Comparison of ENCODE assay signal across 11 mouse cellular contexts in genomic region chr7:4125306-4125705, GRCm38 (mm10). TPM values are rescaled to one million over a fixed set of nuclear protein-coding genes. Genes with fewer than 3 reads are reported as not detected.
DNase-seq lines count a peak whose midpoint lies in the region; ATAC-seq and TF ChIP-seq lines count a peak whose summit lies in the region.
"Had no signal": no experiment of that assay in that cellular context is flagged by ENCODE, and none has a peak within 500 bp of the region (broad histone marks: within the 10 kb centered on the region; RNA-seq: fewer than 3 reads in every experiment).

No protein-coding gene starts in this region.

- TF ChIP-seq CTCF in layer of hippocampus, adult 2 months (conservative IDR thresholded peaks at IDR 0.05), result peak; percentile 49

- H3K4me3 ChIP-seq in layer of hippocampus, adult 2 months, result no peak overlapping the region; the same call in 1 of the 2 replicates
- H3K4me3 ChIP-seq in hindbrain, embryonic 11.5 days (ENCODE audit: low read depth, low read length), result no peak overlapping the region
- no peak overlapping the region for H3K4me3 ChIP-seq in neural tube, embryonic 12.5 days
- H3K4me3 ChIP-seq: heart, embryonic 12.5 days had no signal

- no peak overlapping the region for H3K4me2 ChIP-seq in hindbrain, embryonic 11.5 days (replicated peaks; ENCODE audit: low read depth, low read length)
- H3K4me2 ChIP-seq in neural tube, embryonic 12.5 days (replicated peaks), result peak overlapping the region; percentile 68

- no peak for ATAC-seq in hindbrain, embryonic 11.5 days (ENCODE audit: low FRiP score)
- no peak for ATAC-seq in neural tube, embryonic 12.5 days (ENCODE audit: low FRiP score, low read depth)
- ATAC-seq in erythroblast, adult 5-6 weeks (replicated peaks; ENCODE audit: low FRiP score, poor library complexity, severe bottlenecking), result no peak

- H3K9ac ChIP-seq in hindbrain, embryonic 11.5 days (ENCODE audit: low read depth, low read length), result peak overlapping the region; percentile 12; the same call in 1 of the 2 replicates
- H3K9ac ChIP-seq in neural tube, embryonic 12.5 days, result peak overlapping the region; percentile 41; the same call in 1 of the 2 replicates
- H3K9ac ChIP-seq: heart, embryonic 12.5 days had no signal

- peak overlapping the region; percentile 99 for H3K27ac ChIP-seq in layer of hippocampus, adult 2 months
- H3K27ac ChIP-seq in hindbrain, embryonic 11.5 days (ENCODE audit: low read depth, low read length), result peak overlapping the region; percentile 88
- H3K27ac ChIP-seq in neural tube, embryonic 12.5 days, result peak overlapping the region; percentile 72; the same call in 1 of the 2 replicates

- DNase-seq in layer of hippocampus, adult 2 months (ENCODE audit: low spot score in 2 of 2), result no peak
- DNase-seq in layer of hippocampus, postnatal 14 days (ENCODE audit: low spot score in 2 of 2), result no peak
- peak; percentile 26 to 28 for DNase-seq in cerebellum, postnatal 10 days
- DNase-seq in hindbrain, embryonic 11.5 days (ENCODE audit: low spot score), result no peak
- no peak for DNase-seq in urinary bladder, postnatal 14 days (ENCODE audit: low spot score)
- DNase-seq in urinary bladder, adult 18-20 months (ENCODE audit: low spot score in 2 of 2), result no peak
- DNase-seq: kidney, adult 2 months; thymus, adult 18-20 months had no signal

- WGBS in hindbrain, embryonic 11.5 days, result 37% methylated on average over 9 of the region's 9 CpGs
- 25% methylated on average over 9 of the region's 9 CpGs for WGBS in neural tube, embryonic 12.5 days

- H3K27me3 ChIP-seq in hindbrain, embryonic 11.5 days (ENCODE audit: control insufficient read depth, insufficient read depth, low read length), result no peaks in the 10 kb centered on the region
- no peaks in the 10 kb centered on the region for H3K27me3 ChIP-seq in neural tube, embryonic 12.5 days (replicated peaks)

- H3K36me3 ChIP-seq in hindbrain, embryonic 11.5 days (ENCODE audit: control insufficient read depth, insufficient read depth, low read length), result no peaks in the 10 kb centered on the region
- peaks cover 38% of the 10 kb centered on the region for H3K36me3 ChIP-seq in neural tube, embryonic 12.5 days
- H3K36me3 ChIP-seq: heart, embryonic 12.5 days had no signal

- peaks cover 12% of the 10 kb centered on the region for H3K4me1 ChIP-seq in hindbrain, embryonic 11.5 days (replicated peaks; ENCODE audit: control insufficient read depth, insufficient read depth, low read length)
- H3K4me1 ChIP-seq in neural tube, embryonic 12.5 days, result peaks cover 47% of the 10 kb centered on the region
- H3K4me1 ChIP-seq: heart, embryonic 12.5 days had no signal

- no peaks in the 10 kb centered on the region for H3K9me3 ChIP-seq in hindbrain, embryonic 11.5 days (ENCODE audit: control insufficient read depth, low read length)
- no peaks in the 10 kb centered on the region for H3K9me3 ChIP-seq in neural tube, embryonic 12.5 days
- H3K9me3 ChIP-seq: heart, embryonic 12.5 days had no signal

RNA-seq across cellular contexts. Expression of gene Ttyh1, which starts 6.1 kb away (rescaled TPM):
- 100 to 1,000 TPM; 526 to 562 TPM for total RNA-seq in layer of hippocampus, adult 2 months (2021)
- 100 to 1,000 TPM; 671 to 757 TPM for total RNA-seq in layer of hippocampus, postnatal 14 days (2021)
- 61.0 and 66.6 TPM in 2 replicates for polyA plus RNA-seq in hindbrain, embryonic 11.5 days (2014; fragmentation: Nextera tagmentation; extraction: Ambion mirVana)
- polyA plus RNA-seq in neural tube, embryonic 12.5 days (2016; fragmentation: Nextera tagmentation; extraction: Ambion mirVana), result 111 and 113 TPM in 2 replicates
- not detected in 2 replicates for total RNA-seq in erythroblast, adult 5-6 weeks (2015; ENCODE audit: low replicate concordance)
- total RNA-seq in erythroblast, adult 5-6 weeks (2017; ENCODE audit: low replicate concordance), result 0.28 and 3.0 TPM in 2 replicates

RNA-seq across cellular contexts. Expression of gene Leng8, which starts 11.5 kb away (rescaled TPM):
- 100 to 1,000 TPM; 189 to 218 TPM for total RNA-seq in layer of hippocampus, adult 2 months (2021)
- total RNA-seq in layer of hippocampus, postnatal 14 days (2021), result 100 to 1,000 TPM; 157 to 196 TPM
- 45.3 and 54.4 TPM in 2 replicates for polyA plus RNA-seq in hindbrain, embryonic 11.5 days (2014; fragmentation: Nextera tagmentation; extraction: Ambion mirVana)
- polyA plus RNA-seq in neural tube, embryonic 12.5 days (2016; fragmentation: Nextera tagmentation; extraction: Ambion mirVana), result 92.7 and 110 TPM in 2 replicates
- 147 and 153 TPM in 2 replicates for total RNA-seq in erythroblast, adult 5-6 weeks (2015; ENCODE audit: low replicate concordance)
- total RNA-seq in erythroblast, adult 5-6 weeks (2017; ENCODE audit: low replicate concordance), result 144 and 160 TPM in 2 replicates

RNA-seq across cellular contexts. Expression of gene Leng9, which starts 24.9 kb away (rescaled TPM):
- 1 to 10 TPM; 5.6 to 6.6 TPM for total RNA-seq in layer of hippocampus, adult 2 months (2021)
- total RNA-seq in layer of hippocampus, postnatal 14 days (2021), result 1 to 10 TPM; 5.2 to 6.2 TPM
- polyA plus RNA-seq in hindbrain, embryonic 11.5 days (2014; fragmentation: Nextera tagmentation; extraction: Ambion mirVana), result 1.9 TPM in 2 replicates
- 3.4 and 4.0 TPM in 2 replicates for polyA plus RNA-seq in neural tube, embryonic 12.5 days (2016; fragmentation: Nextera tagmentation; extraction: Ambion mirVana)
- total RNA-seq in erythroblast, adult 5-6 weeks (2015; ENCODE audit: low replicate concordance), result not detected in 2 replicates
- total RNA-seq in erythroblast, adult 5-6 weeks (2017; ENCODE audit: low replicate concordance), result 0.77 and 1.7 TPM in 2 replicates

RNA-seq across cellular contexts. Expression of gene Cdc42ep5, which starts 39.4 kb away (rescaled TPM):
- total RNA-seq in layer of hippocampus, adult 2 months (2021), result 1 to 10 TPM; 1.1 to 1.7 TPM
- total RNA-seq in layer of hippocampus, postnatal 14 days (2021), result 1 to 10 TPM; 1.1 to 1.4 TPM
- polyA plus RNA-seq in hindbrain, embryonic 11.5 days (2014; fragmentation: Nextera tagmentation; extraction: Ambion mirVana), result 19.9 and 20.7 TPM in 2 replicates
- 14.1 and 14.2 TPM in 2 replicates for polyA plus RNA-seq in neural tube, embryonic 12.5 days (2016; fragmentation: Nextera tagmentation; extraction: Ambion mirVana)
- total RNA-seq in erythroblast, adult 5-6 weeks (2015; ENCODE audit: low replicate concordance), result not detected in 2 replicates
- total RNA-seq in erythroblast, adult 5-6 weeks (2017; ENCODE audit: low replicate concordance), result not detected in 2 replicates

Comparison
In these comparisons a context has a peak if more than half of its experiments do, and no peak if none do; other contexts are left out.
1. DNase-seq: peak in cerebellum, postnatal 10 days (2 of 2); none in layer of hippocampus, adult 2 months (0 of 2), layer of hippocampus, postnatal 14 days (0 of 2), hindbrain, embryonic 11.5 days (single experiment), urinary bladder, postnatal 14 days (single experiment) and urinary bladder, adult 18-20 months (0 of 2).
2. RNA of gene Ttyh1, which starts 6.1 kb away (total RNA-seq): 671 to 757 TPM in layer of hippocampus, postnatal 14 days and 526 to 562 TPM in layer of hippocampus, adult 2 months; 0.28 to 3.0 TPM in erythroblast, adult 5-6 weeks; every median in the first group is over 100 times any median in the second.
3. Peak in every context shown above with its lines, with median percentiles within 50 percentile points of each other: H3K27ac ChIP-seq.